Mouse (Mus musculus) embryo, embryonic 9.5 days (tissue): ENCODE measurements at regions not wholly inside any gene's neighbourhood (a gene's known extent, or its start where the extent isn't known, plus 50 kb on each side); places are given as distances from the start of the nearest gene placed in this dataset.
"Not testable (repeated sequence)": the region's sequence is repeated elsewhere in the genome, so short reads cannot be mapped to it uniquely, and the experiment has no call there.

Experiments used
- DNase-seq: peaks from one replicate; pipeline ENCODE4 v3.0.0-alpha.2; 2017; ENCODE audit errors: extremely low spot score

GRCm38 (mm10) chr15:3909471-3909870 is 69.9 kb downstream of the Fbxo4 start:
- no peak for DNase-seq

- DNase-seq = peak; percentile 4
Measured at GRCm38 (mm10) chr15:3908721-3909120, 70.7 kb downstream of the Fbxo4 start.

GRCm38 (mm10) chr15:3905548-3905947 is 73.8 kb downstream of the Fbxo4 start:
- DNase-seq = no peak

- peak; percentile 4 for DNase-seq
Measured at GRCm38 (mm10) chr15:3878429-3878828, 100.9 kb downstream of the Fbxo4 start.

- DNase-seq = peak; percentile 5
Measured at GRCm38 (mm10) chr15:3877506-3877905, 101.9 kb downstream of the Fbxo4 start.

- not testable (repeated sequence) for DNase-seq
Measured at GRCm38 (mm10) chr15:3875210-3875861, 104.0 kb downstream of the Fbxo4 start.

GRCm38 (mm10) chr15:3831802-3832201 is 147.6 kb downstream of the Fbxo4 start:
- DNase-seq = no peak

- DNase-seq = no peak
Measured at GRCm38 (mm10) chr15:3805430-3805829, 173.9 kb downstream of the Fbxo4 start.

GRCm38 (mm10) chr15:3775865-3776264 is 192.6 kb upstream of the Ghr start:
- DNase-seq = no peak

- no peak for DNase-seq
Measured at GRCm38 (mm10) chr15:3772228-3772789, 189.0 kb upstream of the Ghr start.

- DNase-seq = no peak
Measured at GRCm38 (mm10) chr15:3770312-3770711, 187.0 kb upstream of the Ghr start.

- no peak for DNase-seq
Measured at GRCm38 (mm10) chr15:3764726-3765125, 181.4 kb upstream of the Ghr start.

- DNase-seq = no peak
Measured at GRCm38 (mm10) chr15:3760396-3760795, 177.1 kb upstream of the Ghr start.

- no peak for DNase-seq
Measured at GRCm38 (mm10) chr15:3755636-3756035, 172.3 kb upstream of the Ghr start.

GRCm38 (mm10) chr15:3748072-3748471 is 164.8 kb upstream of the Ghr start:
- DNase-seq = not testable (repeated sequence)

GRCm38 (mm10) chr15:3743168-3743814 is 160.0 kb upstream of the Ghr start:
- no peak for DNase-seq

GRCm38 (mm10) chr15:3742191-3742590 is 158.9 kb upstream of the Ghr start:
- DNase-seq = no peak

GRCm38 (mm10) chr15:3725214-3725613 is 141.9 kb upstream of the Ghr start:
- DNase-seq = no peak

- DNase-seq = no peak
Measured at GRCm38 (mm10) chr15:3720668-3721340, 137.5 kb upstream of the Ghr start.

- DNase-seq = no peak
Measured at GRCm38 (mm10) chr15:3711764-3712163, 128.5 kb upstream of the Ghr start.

GRCm38 (mm10) chr15:3707089-3708078 is 124.1 kb upstream of the Ghr start:
- DNase-seq = no peak
